Mouse (Mus musculus) right cerebral cortex, postnatal 36 days (tissue): ENCODE data around the gene Camk2g.

Experiments used
- DNase-seq, 2 experiments: peaks; one replicate each; pipeline ENCODE4 v3.0.0; 2022; ENCODE audit warnings: low spot score in 2 of 2, mixed read lengths in 1 of 2

The Camk2g gene

GRCm38 (mm10) chr14:20793758-20794531 lies at the start of gene Camk2g:
Camk2g (minus strand) TSS chr14:20794088.
- peak; percentile 60 to 69 for DNase-seq

GRCm38 (mm10) chr14:20842629-20843028 lies 48.7 kb upstream of the Camk2g start:
- no peak for DNase-seq

- DNase-seq, result no peak
Observed at GRCm38 (mm10) chr14:20841526-20841925, 47.6 kb upstream of the Camk2g start.

- DNase-seq, result no peak
Observed at GRCm38 (mm10) chr14:20837681-20838080, 43.8 kb upstream of the Camk2g start.

- no peak for DNase-seq
Observed at GRCm38 (mm10) chr14:20836905-20837376, 43.1 kb upstream of the Camk2g start.

- peak in 1 of 2 experiments; percentile 26 for DNase-seq
Observed at GRCm38 (mm10) chr14:20836171-20836904, 42.5 kb upstream of the Camk2g start, which contains the start of gene Plau. Plau (plus strand) TSS chr14:20836660.

GRCm38 (mm10) chr14:20834136-20834535 lies 40.2 kb upstream of the Camk2g start:
- no peak for DNase-seq

- DNase-seq, result no peak
Observed at GRCm38 (mm10) chr14:20833525-20833924, 39.6 kb upstream of the Camk2g start.

GRCm38 (mm10) chr14:20831915-20832314 lies 38.0 kb upstream of the Camk2g start:
- no peak for DNase-seq

GRCm38 (mm10) chr14:20831141-20831910 lies 37.4 kb upstream of the Camk2g start:
- DNase-seq, result no peak

GRCm38 (mm10) chr14:20829523-20830366 lies 35.9 kb upstream of the Camk2g start:
- no peak for DNase-seq

GRCm38 (mm10) chr14:20828524-20828923 lies 34.6 kb upstream of the Camk2g start:
- no peak for DNase-seq

- DNase-seq, result no peak
Observed at GRCm38 (mm10) chr14:20827491-20827890, 33.6 kb upstream of the Camk2g start.

- no peak for DNase-seq
Observed at GRCm38 (mm10) chr14:20827061-20827460, 33.2 kb upstream of the Camk2g start.

GRCm38 (mm10) chr14:20825516-20825915 lies 31.6 kb upstream of the Camk2g start:
- no peak for DNase-seq

GRCm38 (mm10) chr14:20824517-20824916 lies 30.6 kb upstream of the Camk2g start:
- DNase-seq, result no peak

- no peak for DNase-seq
Observed at GRCm38 (mm10) chr14:20815448-20815847, 21.6 kb upstream of the Camk2g start.

GRCm38 (mm10) chr14:20811779-20812406 lies 18.0 kb upstream of the Camk2g start:
- DNase-seq, result no peak

GRCm38 (mm10) chr14:20811236-20811635 lies 17.3 kb upstream of the Camk2g start:
- no peak for DNase-seq

- DNase-seq, result no peak
Observed at GRCm38 (mm10) chr14:20809820-20810219, 15.9 kb upstream of the Camk2g start.

GRCm38 (mm10) chr14:20809349-20809748 lies 15.5 kb upstream of the Camk2g start:
- DNase-seq, result no peak
